Mouse (Mus musculus): ENCODE results near the gene Lhfpl2.

DNA sequence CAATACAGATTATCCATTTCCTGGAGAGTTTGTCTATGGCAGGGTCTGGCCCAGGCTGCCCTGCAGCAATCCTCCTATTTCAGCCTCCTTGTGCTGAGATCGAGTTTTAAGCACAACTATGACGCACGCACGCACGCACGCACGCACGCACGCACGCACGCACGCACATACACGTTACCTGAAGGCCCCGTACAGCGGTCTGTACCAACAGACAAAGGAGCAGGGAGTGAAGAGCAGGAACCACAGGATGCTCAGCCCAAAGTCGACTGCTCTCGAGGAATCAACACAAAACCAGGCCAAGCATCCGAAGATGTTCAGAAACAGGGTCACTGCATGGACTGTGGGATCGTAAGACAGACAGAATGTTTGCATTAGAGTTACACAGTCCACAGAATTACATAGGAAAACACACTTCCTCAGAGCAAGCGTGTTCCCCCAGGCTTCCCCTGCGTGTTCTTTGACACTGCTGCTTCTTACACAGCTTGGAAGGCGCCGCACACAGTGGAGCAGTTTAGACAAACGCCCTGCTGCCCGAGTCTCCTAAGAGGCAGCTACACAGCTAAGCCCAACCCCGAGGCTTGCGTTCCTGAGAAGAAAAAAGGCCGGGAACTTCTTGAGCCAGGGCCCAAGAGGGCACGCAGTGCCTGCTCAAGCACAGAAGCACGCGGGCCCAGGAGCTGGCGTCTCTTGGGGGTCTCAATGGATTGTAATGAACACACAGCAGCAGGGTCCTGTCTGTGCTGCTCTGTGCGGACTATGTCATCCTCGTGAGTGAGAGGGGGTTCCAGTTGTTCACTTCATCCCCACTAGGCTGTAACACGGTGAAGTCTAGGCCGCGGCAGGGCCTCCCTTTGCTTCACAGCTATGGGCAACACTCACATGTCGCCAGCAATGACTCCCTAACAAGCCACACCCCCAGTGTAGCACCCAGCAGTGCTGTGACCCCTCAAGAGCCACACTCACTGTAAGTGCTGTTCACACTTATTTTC, 167.4 kb downstream of the Lhfpl2 start:
- TF ChIP-seq CTCF (IDR thresholded peaks at IDR 0.05; ENCODE audit: control insufficient read depth, insufficient read depth, insufficient replicate concordance, low read depth, low read length) (no peak), POLR2A (IDR thresholded peaks at IDR 0.05; ENCODE audit: control insufficient read depth, low read depth, low read length) (peak; percentile 88)

All from testis, adult 2 months (tissue).